Mouse (Mus musculus): Measurements from ENCODE around the gene Rnls. TPM values are rescaled to one million over a fixed set of nuclear protein-coding genes. Genes with fewer than 3 reads are reported as not detected.

Rnls gene
- polyA plus RNA-seq, 1 experiment, result not detected

- no peak overlapping the region for H3K27ac ChIP-seq (ENCODE audit: insufficient read depth, low read depth, low read length)
- 95% methylated on average over 2 of the region's 2 CpGs for WGBS
- no peaks in the 10 kb centered on the region for H3K4me1 ChIP-seq (ENCODE audit: control insufficient read depth, insufficient read depth, low read length)
- TF ChIP-seq CTCF (IDR thresholded peaks at IDR 0.05; ENCODE audit: insufficient read depth, low read depth, low read length) (no peak), POLR2A (IDR thresholded peaks at IDR 0.05; ENCODE audit: insufficient read depth, low read depth, low read length) (no peak)
- no peak overlapping the region for H3K4me3 ChIP-seq (ENCODE audit: insufficient read depth, low read depth, low read length)
Observed at GRCm38 (mm10) chr19:33270231-33270630, 121.9 kb downstream of the Rnls start.

- WGBS, result 86% methylated on average over 14 of the region's 14 CpGs
- no peak for TF ChIP-seq POLR2A (IDR thresholded peaks at IDR 0.05; ENCODE audit: insufficient read depth, low read depth, low read length)
- TF ChIP-seq CTCF (IDR thresholded peaks at IDR 0.05; ENCODE audit: insufficient read depth, low read depth, low read length), result peak; percentile 51; the same call in 1 of the 2 replicates
Observed at GRCm38 (mm10) chr19:33268044-33268443, 124.1 kb downstream of the Rnls start.

DNA sequence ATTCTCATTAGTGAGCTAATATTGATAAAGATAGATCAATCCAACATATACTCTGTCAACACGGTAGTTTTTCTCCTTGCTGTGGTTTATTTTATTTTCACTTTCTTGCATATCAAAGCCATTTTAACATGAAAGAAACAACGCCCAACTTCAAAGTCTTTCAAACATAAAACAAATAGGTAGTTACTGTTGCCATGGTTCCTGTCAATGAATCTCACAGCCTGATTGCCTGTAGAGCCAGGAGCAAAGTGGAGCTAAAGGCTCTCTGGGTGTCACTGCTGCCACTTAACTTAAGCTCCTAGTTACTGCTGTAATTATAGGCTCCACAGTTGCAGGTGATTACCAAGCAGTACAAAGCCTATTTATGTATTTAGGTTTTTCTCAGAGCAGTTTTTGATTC lies 126.8 kb downstream of the Rnls start:
- Histone ChIP-seq H3K27ac (ENCODE audit: insufficient read depth, low read depth, low read length) (no peak overlapping the region), H3K4me1 (ENCODE audit: control insufficient read depth, insufficient read depth, low read length) (no peaks in the 10 kb centered on the region), H3K4me3 (ENCODE audit: insufficient read depth, low read depth, low read length) (no peak overlapping the region)
- WGBS, result 45% methylated on average over 2 of the region's 2 CpGs
- no peak for TF ChIP-seq POLR2A (IDR thresholded peaks at IDR 0.05; ENCODE audit: insufficient read depth, low read depth, low read length)
- TF ChIP-seq CTCF (IDR thresholded peaks at IDR 0.05; ENCODE audit: insufficient read depth, low read depth, low read length), result no peak

More at GRCm38 (mm10) chr19:33268044-33268443, 124.1 kb downstream of the Rnls start:
- no peak overlapping the region for H3K27ac ChIP-seq (ENCODE audit: insufficient read depth, low read depth, low read length)
- H3K4me1 ChIP-seq (ENCODE audit: control insufficient read depth, insufficient read depth, low read length), result no peaks in the 10 kb centered on the region
- no peak overlapping the region for H3K4me3 ChIP-seq (ENCODE audit: insufficient read depth, low read depth, low read length)

- H3K4me3 ChIP-seq (ENCODE audit: insufficient read depth, low read depth, low read length), result no peak overlapping the region
- no peaks in the 10 kb centered on the region for H3K4me1 ChIP-seq (ENCODE audit: control insufficient read depth, insufficient read depth, low read length)
- no peak overlapping the region for H3K27ac ChIP-seq (ENCODE audit: insufficient read depth, low read depth, low read length)
- 66% methylated on average over 3 of the region's 3 CpGs for WGBS
- TF ChIP-seq CTCF (IDR thresholded peaks at IDR 0.05; ENCODE audit: insufficient read depth, low read depth, low read length) (no peak), POLR2A (IDR thresholded peaks at IDR 0.05; ENCODE audit: insufficient read depth, low read depth, low read length) (no peak)
Observed at GRCm38 (mm10) chr19:33264224-33264993, 127.7 kb downstream of the Rnls start.

- TF ChIP-seq POLR2A (IDR thresholded peaks at IDR 0.05; ENCODE audit: insufficient read depth, low read depth, low read length) (no peak), CTCF (IDR thresholded peaks at IDR 0.05; ENCODE audit: insufficient read depth, low read depth, low read length) (no peak)
- Histone ChIP-seq H3K4me3 (ENCODE audit: insufficient read depth, low read depth, low read length) (no peak overlapping the region), H3K4me1 (ENCODE audit: control insufficient read depth, insufficient read depth, low read length) (no peaks in the 10 kb centered on the region), H3K27ac (ENCODE audit: insufficient read depth, low read depth, low read length) (no peak overlapping the region)
- 87% methylated on average over 2 of the region's 2 CpGs for WGBS
Observed at GRCm38 (mm10) chr19:33262421-33262820, 129.7 kb downstream of the Rnls start.

- Histone ChIP-seq H3K27ac (ENCODE audit: insufficient read depth, low read depth, low read length) (no peak overlapping the region), H3K4me3 (ENCODE audit: insufficient read depth, low read depth, low read length) (no peak overlapping the region), H3K4me1 (ENCODE audit: control insufficient read depth, insufficient read depth, low read length) (no peaks in the 10 kb centered on the region)
- no peak for TF ChIP-seq POLR2A (IDR thresholded peaks at IDR 0.05; ENCODE audit: insufficient read depth, low read depth, low read length)
- no peak for TF ChIP-seq CTCF (IDR thresholded peaks at IDR 0.05; ENCODE audit: insufficient read depth, low read depth, low read length)
- 88% methylated on average over 1 of the region's 1 CpGs for WGBS
Observed at GRCm38 (mm10) chr19:33259164-33259563, 132.9 kb downstream of the Rnls start.

GRCm38 (mm10) chr19:33253893-33254292 lies 138.2 kb downstream of the Rnls start:
- WGBS, result 61% methylated on average over 5 of the region's 5 CpGs
- TF ChIP-seq CTCF (IDR thresholded peaks at IDR 0.05; ENCODE audit: insufficient read depth, low read depth, low read length) (no peak), POLR2A (IDR thresholded peaks at IDR 0.05; ENCODE audit: insufficient read depth, low read depth, low read length) (no peak)
- H3K4me1 ChIP-seq (ENCODE audit: control insufficient read depth, insufficient read depth, low read length), result no peaks in the 10 kb centered on the region

DNA sequence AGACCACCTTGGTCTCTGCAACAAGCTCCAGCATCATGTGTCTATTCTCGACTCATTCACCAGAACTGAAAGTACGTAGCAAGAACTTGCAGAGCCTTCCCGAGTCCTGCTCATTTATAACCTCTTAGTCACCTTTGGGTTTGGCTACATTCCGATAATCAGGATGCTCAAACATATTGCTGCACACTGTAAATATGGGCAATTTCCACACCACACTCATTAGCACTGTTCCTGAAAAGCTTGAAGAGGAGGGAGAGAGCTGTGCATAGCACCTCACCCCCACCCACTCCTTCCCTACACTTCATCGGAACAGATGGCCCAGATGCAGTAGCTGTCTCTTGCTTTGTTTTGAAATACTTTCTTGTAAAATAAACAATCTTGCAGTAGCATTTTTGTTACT lies 139.9 kb downstream of the Rnls start:
- 56% methylated on average over 5 of the region's 5 CpGs for WGBS

More at GRCm38 (mm10) chr19:33253893-33254292, 138.2 kb downstream of the Rnls start:
- Histone ChIP-seq H3K4me3 (ENCODE audit: insufficient read depth, low read depth, low read length) (no peak overlapping the region), H3K27ac (ENCODE audit: insufficient read depth, low read depth, low read length) (no peak overlapping the region)

DNA sequence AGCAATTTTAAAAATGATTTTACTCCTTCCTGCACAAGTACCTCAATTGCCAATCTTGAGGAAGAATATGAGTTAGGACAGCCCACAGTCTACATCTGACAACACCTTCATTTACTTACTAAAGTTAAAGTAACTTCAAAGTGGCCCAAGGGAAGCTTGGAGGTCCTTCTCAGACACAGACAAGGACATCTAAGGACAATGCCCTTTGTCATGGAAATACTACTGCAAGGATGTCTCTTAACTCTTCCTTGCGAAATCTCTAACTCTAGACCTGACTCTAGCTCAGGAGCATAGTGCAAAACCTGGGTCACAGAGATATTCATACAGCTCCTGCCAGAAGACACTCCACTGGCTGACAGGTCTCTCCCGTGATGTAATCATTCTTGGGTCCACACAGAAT lies 147.9 kb downstream of the Rnls start:
- H3K27ac ChIP-seq (ENCODE audit: insufficient read depth, low read depth, low read length), result no peak overlapping the region
- no peaks in the 10 kb centered on the region for H3K4me1 ChIP-seq (ENCODE audit: control insufficient read depth, insufficient read depth, low read length)
- WGBS, result 87% methylated on average over 2 of the region's 2 CpGs
- H3K4me3 ChIP-seq (ENCODE audit: insufficient read depth, low read depth, low read length), result no peak overlapping the region
- TF ChIP-seq POLR2A (IDR thresholded peaks at IDR 0.05; ENCODE audit: insufficient read depth, low read depth, low read length), result no peak
- no peak for TF ChIP-seq CTCF (IDR thresholded peaks at IDR 0.05; ENCODE audit: insufficient read depth, low read depth, low read length)

More for the DNA sequence above, 139.9 kb downstream of the Rnls start:
- Histone ChIP-seq H3K4me1 (ENCODE audit: control insufficient read depth, insufficient read depth, low read length) (no peaks in the 10 kb centered on the region), H3K4me3 (ENCODE audit: insufficient read depth, low read depth, low read length) (no peak overlapping the region), H3K27ac (ENCODE audit: insufficient read depth, low read depth, low read length) (no peak overlapping the region)
- no peak for TF ChIP-seq POLR2A (IDR thresholded peaks at IDR 0.05; ENCODE audit: insufficient read depth, low read depth, low read length)
- no peak for TF ChIP-seq CTCF (IDR thresholded peaks at IDR 0.05; ENCODE audit: insufficient read depth, low read depth, low read length)

Measured in olfactory bulb, adult 2 months (tissue).